8 mouse cellular contexts compared by ENCODE assay signal in genomic region chr10:19015257-19015862, GRCm38 (mm10). TPM values are rescaled to one million over a fixed set of nuclear protein-coding genes. Genes with fewer than 3 reads are reported as not detected.
DNase-seq lines count a peak whose midpoint lies in the region; ATAC-seq lines count a peak whose summit lies in the region.

Gene Tnfaip3, minus strand, starts transcription at chr10:19015657.

- H3K9me3 ChIP-seq in hindbrain, embryonic 16.5 days (ENCODE audit: control insufficient read depth, low read length): no peaks in the 10 kb centered on the region

- H3K4me1 ChIP-seq in hindbrain, embryonic 16.5 days (ENCODE audit: control insufficient read depth, insufficient read depth, low read depth, low read length): peaks cover 5% of the 10 kb centered on the region; the same call in 1 of the 2 replicates

- H3K27ac ChIP-seq in hindbrain, embryonic 16.5 days (ENCODE audit: low read depth, low read length): peak within 1 kb of the TSS; percentile 71; the same call in 1 of the 2 replicates
- H3K27ac ChIP-seq in macrophage: peak within 1 kb of the TSS; percentile 80

- peaks cover 46% of the 10 kb centered on the region for H3K79me2 ChIP-seq in macrophage (ENCODE audit: inconsistent target)

- peak; percentile 99 for DNase-seq in T-cell, adult 2 months (ENCODE audit: low spot score)
- peak; percentile 97 for DNase-seq in cerebellum, postnatal 36 days
- DNase-seq in gastrocnemius, adult 18-20 months (ENCODE audit: low spot score): peak; percentile 97
- DNase-seq in left cerebral cortex, adult 18-20 months (ENCODE audit: low spot score in 2 of 2): peak; percentile 95 to 96
- peak; percentile 93 for DNase-seq in right cerebral cortex, adult 18-20 months
- DNase-seq in urinary bladder, postnatal 10 days (ENCODE audit: low spot score): peak; percentile 92

- peak within 1 kb of the TSS; percentile 90 for H3K4me2 ChIP-seq in hindbrain, embryonic 16.5 days (ENCODE audit: low read length)

- no peaks in the 10 kb centered on the region for H3K27me3 ChIP-seq in hindbrain, embryonic 16.5 days (replicated peaks; ENCODE audit: control insufficient read depth, insufficient read depth, low read length)

- 1% methylated on average over 36 of the region's 38 CpGs for WGBS in hindbrain, embryonic 16.5 days
- under 1% methylated on average over 38 of the region's 38 CpGs for WGBS in macrophage (ENCODE audit: missing documents)

- ATAC-seq in hindbrain, embryonic 16.5 days: peak; percentile 96

- H3K4me3 ChIP-seq in hindbrain, embryonic 16.5 days (ENCODE audit: low read length): peak within 1 kb of the TSS; percentile 85
- H3K4me3 ChIP-seq in macrophage (ENCODE audit: inconsistent target): peak within 1 kb of the TSS; percentile 78

- H3K36me3 ChIP-seq in hindbrain, embryonic 16.5 days (ENCODE audit: control insufficient read depth, insufficient read depth, low read length): no peaks in the 10 kb centered on the region
- no peaks in the 10 kb centered on the region for H3K36me3 ChIP-seq in macrophage (ENCODE audit: inconsistent target)

- H3K9ac ChIP-seq in hindbrain, embryonic 16.5 days (ENCODE audit: low read depth, low read length): peak within 1 kb of the TSS; percentile 86

RNA-seq across cellular contexts. Expression of gene Tnfaip3, which starts in this region (rescaled TPM):
- 1 to 10 TPM; 1.3 to 1.7 TPM for total RNA-seq in gastrocnemius, adult 18-20 months (2021)
- 2.9 and 3.0 TPM in 2 replicates for polyA plus RNA-seq in hindbrain, embryonic 16.5 days (2015; fragmentation: Nextera tagmentation; extraction: Ambion mirVana)
- total RNA-seq in left cerebral cortex, adult 18-20 months (2021): 1 to 10 TPM; 4.6 to 6.4 TPM
- total RNA-seq in macrophage (2018; cell fraction: chromatin; rRNA removed): 1,000 to 10,000 TPM in 15 of 26 experiments, 100 to 1,000 TPM in 9, 10 to 100 TPM in 2; 39.9 to 4,056 (median 1,550) TPM
- total RNA-seq in macrophage (2018; cell fraction: cytosol; rRNA removed): 1,000 to 10,000 TPM in 4 of 26 experiments, 100 to 1,000 TPM in 14, 10 to 100 TPM in 8; 19.7 to 1,707 (median 322) TPM
- total RNA-seq in macrophage (2018; cell fraction: nucleus; rRNA removed): 1,000 to 10,000 TPM in 17 of 26 experiments, 100 to 1,000 TPM in 8, 10 to 100 TPM in 1; 40.8 to 3,646 (median 1,608) TPM
- polyA plus RNA-seq in macrophage (2018): 19.8 to 40.5 TPM (median 21.4 TPM) in 3 replicates

Comparison
In these comparisons a context has a peak if more than half of its experiments do, and no peak if none do; other contexts are left out.
1. Peak in every context shown above with its lines: DNase-seq, ATAC-seq, H3K4me3 ChIP-seq and H3K27ac ChIP-seq.